Mouse (Mus musculus) C3H10T1/2 (cell line): ENCODE data around the gene Crygd. TPM values are rescaled to one million over a fixed set of nuclear protein-coding genes. Genes with fewer than 3 reads are reported as not detected.

ENCODE experiments used
- polyA plus RNA-seq, 2 experiments: library from polyadenylated mRNA; unstranded; fragments of >200 nt; fragmentation: generic; extraction: Trizol; gene quantifications; one replicate each; pipeline ENCODE4 v1.2.1; 2012; ENCODE audit warnings: missing spikeins in 2 of 2

Crygd gene
- polyA plus RNA-seq = not detected

DNA sequence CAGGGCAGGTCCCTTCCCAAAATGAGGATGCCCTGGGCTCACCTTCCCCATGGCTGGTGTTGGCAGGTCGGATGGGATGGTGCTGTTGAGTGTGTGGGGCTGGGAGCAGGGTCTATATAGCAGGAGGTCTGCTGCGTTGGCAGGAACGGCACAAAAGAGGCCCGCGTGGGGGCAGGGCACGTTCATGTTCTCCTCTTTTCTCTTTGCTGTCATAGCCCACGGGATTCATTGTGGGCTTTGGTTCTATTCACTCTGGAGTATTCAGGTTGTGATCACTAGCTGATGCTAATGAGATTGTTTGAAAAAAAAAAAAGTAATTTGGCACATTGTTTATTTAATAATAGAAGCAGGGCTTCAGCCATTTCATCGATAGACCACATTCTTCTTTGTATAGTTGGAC is at the start of gene Crygd:
Gene Crygd (minus strand): TSS at position 101 of the 400 bp plus-strand sequence.

DNA sequence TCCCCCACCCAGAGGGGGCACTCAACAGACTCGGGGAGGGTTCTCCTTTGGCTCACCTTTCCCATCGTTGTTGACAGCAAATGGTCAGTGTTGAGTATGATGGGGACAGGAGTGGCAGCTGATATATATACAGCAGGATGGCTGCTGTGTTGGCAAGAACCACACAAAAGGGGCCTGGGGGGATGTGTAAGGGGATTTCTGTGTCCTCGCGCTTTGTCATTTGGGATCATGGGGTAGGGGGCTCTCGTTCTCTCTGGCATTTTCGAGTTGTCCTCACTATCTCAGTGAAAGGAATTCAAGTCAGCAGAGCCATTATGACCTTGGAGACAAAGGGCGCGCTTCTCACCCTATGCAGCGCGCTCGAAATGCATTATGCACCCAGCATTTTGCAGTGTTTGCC is 40.0 kb upstream of the Crygd start, which contains the start of gene Cryga:
Gene Cryga (minus strand): TSS at position 101 of the 400 bp plus-strand sequence.

DNA sequence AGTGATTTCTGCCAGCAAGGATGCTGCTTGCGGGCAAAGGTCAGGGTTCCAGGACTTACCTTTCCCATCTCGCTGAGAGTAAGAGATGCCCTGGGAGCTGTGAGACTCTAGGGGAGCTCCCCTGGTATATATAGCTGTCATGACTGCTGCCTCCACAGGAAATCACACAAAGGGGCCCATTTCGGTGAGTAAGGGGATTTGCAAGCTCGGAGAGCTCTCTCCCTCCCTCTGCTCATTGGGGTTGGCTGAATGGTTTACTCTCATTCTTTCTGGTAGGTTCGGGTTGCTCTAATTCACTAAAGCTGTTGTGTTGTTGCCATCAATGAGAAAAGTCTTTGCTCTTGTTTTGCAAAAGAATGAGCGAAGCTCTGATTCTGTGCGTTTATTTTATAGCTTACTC is 18.9 kb upstream of the Crygd start, which contains the start of gene Crygb:
Gene Crygb (minus strand): TSS at position 101 of the 400 bp plus-strand sequence.

DNA sequence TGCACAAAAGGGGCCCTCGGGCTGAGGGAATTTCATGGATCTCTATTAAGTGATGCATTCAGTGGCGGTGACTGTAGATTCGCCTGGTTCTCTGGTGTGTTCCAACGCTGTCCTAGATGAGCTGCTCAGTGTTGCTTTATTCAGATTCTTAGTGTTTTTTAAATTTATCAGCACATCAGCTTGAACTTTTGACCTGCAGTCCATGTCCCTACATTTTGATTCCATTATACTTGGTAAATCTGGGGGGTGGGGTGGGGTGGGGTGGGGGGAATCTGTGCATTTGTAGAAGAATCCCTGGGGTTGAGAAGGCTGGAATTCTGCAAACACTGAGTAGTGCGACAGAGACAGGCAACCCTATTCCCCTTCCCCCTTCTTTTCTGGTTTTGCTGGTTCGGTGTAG is 10.3 kb upstream of the Crygd start, which contains the start of gene Crygc:
Gene Crygc (minus strand): TSS at position 101 of the 400 bp plus-strand sequence.

DNA sequence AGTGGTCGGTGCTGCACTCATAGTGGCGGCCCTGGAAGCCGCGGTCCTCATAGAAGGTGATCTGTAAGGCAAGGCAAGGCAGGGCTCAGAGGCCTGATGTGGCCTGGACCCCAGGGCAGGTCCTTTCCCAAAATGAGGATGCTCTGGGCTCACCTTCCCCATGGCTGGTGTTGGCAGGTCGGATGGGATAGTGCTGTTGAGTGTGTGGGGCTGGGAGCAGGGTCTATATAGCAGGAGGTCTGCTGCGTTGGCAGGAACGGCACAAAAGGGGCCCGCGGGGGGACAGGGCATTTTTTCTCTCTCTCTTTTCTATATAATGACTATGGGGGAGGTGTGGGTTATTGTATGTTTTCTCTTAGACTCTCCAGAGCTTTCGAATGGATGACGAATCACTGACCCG is 12.3 kb downstream of the Crygd start, which contains the start of gene Cryge:
Gene Cryge (minus strand): TSS at position 198 of the 400 bp plus-strand sequence.

DNA sequence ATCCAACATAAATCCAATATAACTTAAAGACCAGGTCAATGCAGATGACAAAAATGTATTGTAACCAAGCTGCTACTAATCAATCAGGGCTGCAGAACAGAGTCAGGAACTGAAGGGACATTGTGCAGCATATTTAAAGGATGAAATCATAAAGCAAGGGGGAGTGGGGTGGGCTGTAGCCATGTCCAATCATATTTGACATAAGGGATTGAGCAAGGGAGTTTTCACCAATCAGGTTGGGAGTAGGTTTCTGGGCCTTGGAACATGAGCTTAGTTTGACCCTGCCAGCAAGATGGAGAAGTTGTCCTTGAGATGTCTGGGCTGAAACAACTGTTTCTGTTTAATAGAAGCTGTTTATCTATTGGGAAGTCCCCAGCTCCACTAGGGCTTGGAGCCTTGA is 30.6 kb downstream of the Crygd start, which contains the start of gene Akr1cl:
Gene Akr1cl (minus strand): TSS at position 119 of the 400 bp plus-strand sequence.

Other genes with a start within 250 kb of the Crygd start
- 1 to 10 TPM in 1 of 2 experiments, under 1 TPM in 1; 0.29 to 1.4 TPM for gene Plekhm3, start 106.6 kb downstream of the Crygd start, polyA plus RNA-seq
- under 1 TPM in 1 of 2 experiments, not detected in 1; 0.24 TPM for gene Akr1cl, start 30.7 kb downstream of the Crygd start, polyA plus RNA-seq
- gene Cryge, start 12.3 kb downstream of the Crygd start, polyA plus RNA-seq = not detected
- not detected for gene Crygc, start 10.2 kb upstream of the Crygd start, polyA plus RNA-seq
- not detected for gene Crygb, start 18.8 kb upstream of the Crygd start, polyA plus RNA-seq
- gene Cryga, start 39.9 kb upstream of the Crygd start, polyA plus RNA-seq = under 1 TPM in 1 of 2 experiments, not detected in 1; 0.08 TPM
- not detected for gene Gm28845, start 56.1 kb upstream of the Crygd start, polyA plus RNA-seq
- under 1 TPM in 1 of 2 experiments, not detected in 1; 0.47 TPM for gene D630023F18Rik, start 59.8 kb upstream of the Crygd start, polyA plus RNA-seq
- 10 to 100 TPM in 1 of 2 experiments, 1 to 10 TPM in 1; 2.8 to 66.9 TPM for gene Idh1, start 123.0 kb upstream of the Crygd start, polyA plus RNA-seq
- 1 to 10 TPM in 1 of 2 experiments, under 1 TPM in 1; 0.34 to 1.7 TPM for gene Pikfyve, start 123.2 kb upstream of the Crygd start, polyA plus RNA-seq
- not detected for gene Pth2r, start 218.6 kb upstream of the Crygd start, polyA plus RNA-seq